Mouse (Mus musculus) heart, postnatal 0 days (tissue): ENCODE measurements around the gene Mdga2.

Source experiments
- CTCF ChIP-seq: IDR thresholded peaks from 2 replicates; pipeline ENCODE4 v1.5.1; 2016; ENCODE audit warnings: antibody characterized with exemption, control low read depth, low read depth
- EP300 ChIP-seq: IDR thresholded peaks from 2 replicates; pipeline ENCODE4 v1.6.1; 2016; ENCODE audit warnings: antibody characterized with exemption, low read depth

- TF ChIP-seq CTCF (no peak), EP300 (no peak)
These were observed 211.0 kb downstream of the Mdga2 start for GRCm38 (mm10) chr12:67011368-67011767.
